Mouse (Mus musculus) heart, postnatal 0 days (tissue): ENCODE results near the gene Slc10a6. TPM values are rescaled to one million over a fixed set of nuclear protein-coding genes. Genes with fewer than 3 reads are reported as not detected.

Experiments used
- ATAC-seq: fragments of 200-750 bp; cut with Nextera tagmentation; 2 replicates; pipeline ENCODE4 v1.8.0; 2017; ENCODE audit warnings: low read depth, moderate number of reproducible peaks, moderate library complexity; ENCODE audit not compliant: insufficient read depth
- DNase-seq: peaks from one replicate; pipeline ENCODE4 v3.0.0-alpha.2; 2016; ENCODE audit warnings: low spot score
- H3K27ac ChIP-seq: fragments of 300-500 bp; sonication (generic); 2 replicates; pipeline ENCODE4 v1.5.1; 2014; ENCODE audit warnings: low read depth, mild to moderate bottlenecking
- H3K27me3 ChIP-seq: fragments of 300-500 bp; sonication (generic); 2 replicates; pipeline ENCODE4 v1.6.1; 2014; ENCODE audit warnings: low read length, mixed read lengths; ENCODE audit not compliant: control insufficient read depth, insufficient read depth
- H3K36me3 ChIP-seq: fragments of 300-500 bp; sonication (generic); replicated peaks from 2 replicates; pipeline ENCODE4 v1.6.1; 2014; ENCODE audit warnings: low read length, mixed read lengths; ENCODE audit not compliant: control insufficient read depth, insufficient read depth
- H3K4me1 ChIP-seq: fragments of 300-500 bp; sonication (generic); 2 replicates; pipeline ENCODE4 v1.6.1; 2014; ENCODE audit warnings: antibody characterized with exemption; ENCODE audit not compliant: control insufficient read depth, insufficient read depth
- H3K4me2 ChIP-seq: fragments of 300-500 bp; sonication (generic); 2 replicates; pipeline ENCODE4 v1.6.1; 2014; ENCODE audit warnings: low read depth, mild to moderate bottlenecking, low read length, moderate library complexity
- H3K4me3 ChIP-seq: fragments of 300-500 bp; sonication (generic); 2 replicates; pipeline ENCODE4 v1.5.1; 2014; ENCODE audit warnings: low read depth, low read length
- H3K9ac ChIP-seq: fragments of 300-500 bp; sonication (generic); replicated peaks from 2 replicates; pipeline ENCODE4 v1.6.1; 2014; ENCODE audit warnings: low read depth, low read length, mixed read lengths
- H3K9me3 ChIP-seq: fragments of 300-500 bp; sonication (generic); replicated peaks from 2 replicates; pipeline ENCODE4 v1.6.1; 2016; ENCODE audit warnings: low read length; ENCODE audit not compliant: control insufficient read depth
- CTCF ChIP-seq: IDR thresholded peaks from 2 replicates; pipeline ENCODE4 v1.5.1; 2016; ENCODE audit warnings: antibody characterized with exemption, control low read depth, low read depth
- EP300 ChIP-seq: IDR thresholded peaks from 2 replicates; pipeline ENCODE4 v1.6.1; 2016; ENCODE audit warnings: antibody characterized with exemption, low read depth
- WGBS: fragments of 180-500 bp; shearing (Covaris S2); extraction: QIAGEN DNeasy Blood & Tissue Kit; methylation state at CpG from one replicate; pipeline ENCODE4 v1.1.7; 2014; 5-methylcytosine and 5-hydroxymethylcytosine counted together
- polyA plus RNA-seq: library from polyadenylated mRNA; unstranded; fragments of >200 nt; fragmentation: Nextera tagmentation; extraction: Ambion mirVana; gene quantifications from 2 replicates; pipeline ENCODE4 v1.2.1, GENCODE M21; 2015
- total RNA-seq: library from RNA; depleted of rRNA; stranded (reverse); fragments of >200 nt; gene quantifications from 2 replicates; pipeline ENCODE4 v1.2.3, GENCODE M21; 2014; ENCODE audit warnings: low replicate concordance

Gene Slc10a6
- total and polyA plus RNA-seq, 2 experiments from 2014 or later = 1.7 to 9.6 TPM

DNA sequence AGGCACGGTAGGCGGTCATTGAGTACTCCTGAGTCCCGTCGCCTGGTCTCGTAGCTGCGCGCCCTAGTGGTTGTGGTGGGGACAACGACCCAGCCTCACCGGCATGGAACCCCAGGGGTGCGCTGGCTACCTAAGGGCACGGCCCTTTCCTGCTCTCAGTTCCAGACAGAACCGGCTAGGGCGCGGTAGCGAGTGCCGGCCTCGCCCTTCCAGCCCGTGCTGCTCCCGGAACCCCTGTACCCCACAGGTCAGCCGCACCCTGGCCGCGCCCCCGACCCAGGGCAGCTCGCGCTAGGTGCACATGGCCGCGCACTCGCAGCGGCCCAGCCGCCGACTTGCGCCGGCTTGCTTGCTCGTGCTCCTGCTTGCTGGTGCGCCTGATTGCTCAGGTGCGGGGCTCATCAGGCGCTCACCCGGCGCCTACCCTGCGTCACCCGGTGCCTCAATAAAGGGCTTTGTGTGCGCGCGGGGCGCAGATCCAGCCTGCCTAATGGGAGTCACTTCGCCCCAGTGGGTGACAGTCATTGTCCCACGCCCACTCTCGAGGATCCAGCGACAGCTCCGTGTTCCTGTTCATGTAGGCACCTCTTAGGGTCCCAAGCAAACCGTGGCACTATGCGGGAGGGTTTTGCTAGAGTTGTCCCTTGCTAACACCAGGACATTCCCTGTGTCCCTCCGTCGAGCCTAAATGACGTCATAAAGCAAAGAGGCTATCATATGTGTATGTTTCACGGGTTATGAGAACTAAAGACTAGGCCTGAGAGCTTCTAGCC lies 26.3 kb upstream of the Slc10a6 start, which contains the start of gene 1700016H13Rik:
Gene 1700016H13Rik (minus strand): TSS at position 665 of the 773 bp plus-strand sequence.
- TF ChIP-seq EP300 = no peak
- peak; percentile 52 for TF ChIP-seq CTCF
- peak within 1 kb of the TSS; percentile 52 for H3K4me3 ChIP-seq
- peak within 1 kb of the TSS; percentile 86 for H3K4me2 ChIP-seq
- peak within 1 kb of the TSS; percentile 58 for H3K9ac ChIP-seq
- WGBS = 2% methylated on average over 41 of the region's 56 CpGs
- peak; percentile 85 for ATAC-seq
- H3K4me1 ChIP-seq = no peaks in the 10 kb centered on the region
- H3K36me3 ChIP-seq = no peaks in the 10 kb centered on the region
- peak; percentile 47 for DNase-seq
- H3K27ac ChIP-seq = no peak within 1 kb of the TSS
- 0 out of 2 replicates have a peak, but pooled peaks cover 3% of the 10 kb centered on the region for H3K9me3 ChIP-seq
- no peaks in the 10 kb centered on the region for H3K27me3 ChIP-seq

GRCm38 (mm10) chr5:103654780-103655179 lies 25.6 kb upstream of the Slc10a6 start:
- Histone ChIP-seq H3K4me1 (no peaks in the 10 kb centered on the region), H3K27ac (no peak overlapping the region), H3K36me3 (no peaks in the 10 kb centered on the region), H3K9me3 (0 out of 2 replicates have a peak, but pooled peaks cover 3% of the 10 kb centered on the region), H3K4me3 (no peak overlapping the region), H3K9ac (no peak overlapping the region), H3K27me3 (no peaks in the 10 kb centered on the region), H3K4me2 (peak overlapping the region; percentile 86; the same call in 1 of the 2 replicates)
- no peak for ATAC-seq
- TF ChIP-seq CTCF (no peak), EP300 (no peak)
- whole genome bisulfite sequencing = 76% methylated on average over 4 of the region's 4 CpGs
- no peak for DNase-seq

- no peaks in the 10 kb centered on the region for H3K27me3 ChIP-seq
- no peak overlapping the region for H3K4me3 ChIP-seq
- H3K9me3 ChIP-seq = 0 out of 2 replicates have a peak, but pooled peaks cover 3% of the 10 kb centered on the region
- no peak for ATAC-seq
- no peak for DNase-seq
- H3K9ac ChIP-seq = no peak overlapping the region
- 39% methylated on average over 6 of the region's 6 CpGs for WGBS
- no peaks in the 10 kb centered on the region for H3K36me3 ChIP-seq
- no peak overlapping the region for H3K4me2 ChIP-seq
- TF ChIP-seq EP300 = no peak
- peak; percentile 76 for TF ChIP-seq CTCF
- no peak overlapping the region for H3K27ac ChIP-seq
- no peaks in the 10 kb centered on the region for H3K4me1 ChIP-seq
Measured at GRCm38 (mm10) chr5:103654225-103654624, 25.0 kb upstream of the Slc10a6 start.

GRCm38 (mm10) chr5:103647320-103647719 lies 18.1 kb upstream of the Slc10a6 start:
- no peak overlapping the region for H3K27ac ChIP-seq
- ATAC-seq = no peak
- H3K36me3 ChIP-seq = no peaks in the 10 kb centered on the region
- H3K9me3 ChIP-seq = 0 out of 2 replicates have a peak, but pooled peaks cover 3% of the 10 kb centered on the region
- no peaks in the 10 kb centered on the region for H3K27me3 ChIP-seq
- TF ChIP-seq CTCF (no peak), EP300 (no peak)
- no peaks in the 10 kb centered on the region for H3K4me1 ChIP-seq
- 85% methylated on average over 3 of the region's 3 CpGs for WGBS
- H3K4me3 ChIP-seq = no peak overlapping the region
- no peak for DNase-seq
- no peak overlapping the region for H3K9ac ChIP-seq
- no peak overlapping the region for H3K4me2 ChIP-seq

DNA sequence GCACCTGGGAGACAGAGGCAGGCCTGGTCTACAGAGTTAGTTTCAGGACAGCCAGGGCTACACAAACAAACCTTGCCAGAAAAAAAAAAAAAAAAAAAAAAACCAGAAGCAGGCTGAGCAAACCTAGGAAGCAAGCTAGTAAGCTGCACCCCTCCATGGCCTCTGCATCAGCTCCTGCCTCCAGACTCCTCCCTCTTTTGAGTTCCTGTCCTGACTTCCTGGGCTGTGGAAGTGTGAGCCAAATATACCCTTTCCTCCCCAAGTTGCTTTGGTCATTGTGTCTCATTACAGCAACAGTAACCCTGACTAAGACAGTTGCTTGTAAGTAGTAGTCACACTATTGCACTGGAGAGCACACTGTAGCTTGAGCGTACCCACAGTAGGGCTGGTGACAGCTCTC lies 15.0 kb upstream of the Slc10a6 start:
- no peaks in the 10 kb centered on the region for H3K27me3 ChIP-seq
- TF ChIP-seq CTCF = no peak
- TF ChIP-seq EP300 = no peak
- no peak overlapping the region for H3K27ac ChIP-seq
- H3K4me2 ChIP-seq = no peak overlapping the region
- no peaks in the 10 kb centered on the region for H3K4me1 ChIP-seq
- H3K36me3 ChIP-seq = no peaks in the 10 kb centered on the region
- WGBS = 94% methylated on average over 1 of the region's 1 CpGs
- no peaks in the 10 kb centered on the region for H3K9me3 ChIP-seq
- no peak overlapping the region for H3K4me3 ChIP-seq
- no peak overlapping the region for H3K9ac ChIP-seq
- 0 out of 2 replicates have a peak, but pooled peaks have one; percentile 41 for ATAC-seq
- no peak for DNase-seq
